Mouse (Mus musculus) CD4-positive, CD25-positive, alpha-beta regulatory T cell, adult 4 months (primary cell): ENCODE measurements at regions not wholly inside any gene's neighbourhood (a gene's known extent, or its start where the extent isn't known, plus 50 kb on each side); places are given as distances from the start of the nearest gene placed in this dataset.
A peak's percentile ranks its signal among the peaks of the same experiment; 100 is the strongest.
"Not testable (repeated sequence)": the region's sequence is repeated elsewhere in the genome, so short reads cannot be mapped to it uniquely, and the experiment has no call there.

ENCODE experiments used
- ATAC-seq: one replicate; pipeline ENCODE4 v1.8.0; 2017

GRCm38 (mm10) chr3:130819031-130819836, 89.0 kb upstream of the Rpl34 start:
- ATAC-seq = peak; percentile 58

GRCm38 (mm10) chr3:130818467-130819030, 88.4 kb upstream of the Rpl34 start:
- ATAC-seq = peak; percentile 86

GRCm38 (mm10) chr3:130809696-130810665, 79.8 kb upstream of the Rpl34 start:
- ATAC-seq = peak; percentile 79

GRCm38 (mm10) chr3:130805345-130805744, 75.1 kb upstream of the Rpl34 start:
- ATAC-seq = no peak

GRCm38 (mm10) chr3:130804327-130804662, 74.1 kb upstream of the Rpl34 start:
- ATAC-seq = no peak

- peak; percentile 80 for ATAC-seq
These were observed 73.6 kb upstream of the Rpl34 start for GRCm38 (mm10) chr3:130803591-130804326.

GRCm38 (mm10) chr3:130800016-130800415, 69.8 kb upstream of the Rpl34 start:
- no peak for ATAC-seq

- not testable (repeated sequence) for ATAC-seq
These were observed 67.8 kb upstream of the Rpl34 start for GRCm38 (mm10) chr3:130797956-130798355.

GRCm38 (mm10) chr3:130796531-130796930, 66.3 kb upstream of the Rpl34 start:
- peak; percentile 91 for ATAC-seq

- no peak for ATAC-seq
These were observed 65.2 kb upstream of the Rpl34 start for GRCm38 (mm10) chr3:130795396-130795795.

GRCm38 (mm10) chr3:130794142-130794925, 64.1 kb upstream of the Rpl34 start:
- ATAC-seq = no peak

- no peak for ATAC-seq
These were observed 50.6 kb upstream of the Rpl34 start for GRCm38 (mm10) chr3:130780706-130781240.
